Mouse (Mus musculus): ENCODE measurements at regions not wholly inside any gene's neighbourhood (a gene's known extent, or its start where the extent isn't known, plus 50 kb on each side); places are given as distances from the start of the nearest gene placed in this dataset.

- in situ Hi-C loops (cut with MboI; ENCODE audit: unreplicated experiment in 2 of 2) = no loop called here
Observed at GRCm38 (mm10) chr4:127862875-127863274, 107.9 kb downstream of the CK137956 start.

- in situ Hi-C loops (cut with MboI; ENCODE audit: unreplicated experiment in 2 of 2) = no loop called here
Observed at GRCm38 (mm10) chr4:127861319-127862117, 109.2 kb downstream of the CK137956 start.

- in situ Hi-C loops (cut with MboI; ENCODE audit: unreplicated experiment in 2 of 2) = no loop called here
Observed at GRCm38 (mm10) chr4:127860271-127860670, 110.5 kb downstream of the CK137956 start.

GRCm38 (mm10) chr4:127859505-127859904 lies 111.2 kb downstream of the CK137956 start:
- in situ Hi-C loops (cut with MboI; ENCODE audit: unreplicated experiment in 2 of 2) = no loop called here

- in situ Hi-C loops (cut with MboI; ENCODE audit: unreplicated experiment in 2 of 2) = no loop called here
Observed at GRCm38 (mm10) chr4:127858566-127858965, 112.2 kb downstream of the CK137956 start.

GRCm38 (mm10) chr4:127855836-127856235 lies 114.9 kb downstream of the CK137956 start:
- in situ Hi-C loops (cut with MboI; ENCODE audit: unreplicated experiment in 2 of 2) = no loop called here

- in situ Hi-C loops (cut with MboI; ENCODE audit: unreplicated experiment in 2 of 2) = no loop called here
Observed at GRCm38 (mm10) chr4:127854776-127855409, 115.9 kb downstream of the CK137956 start.

GRCm38 (mm10) chr4:127849306-127849705 lies 121.4 kb downstream of the CK137956 start:
- in situ Hi-C loops (cut with MboI; ENCODE audit: unreplicated experiment in 2 of 2) = no loop called here

- in situ Hi-C loops (cut with MboI; ENCODE audit: unreplicated experiment in 2 of 2) = no loop called here
Observed at GRCm38 (mm10) chr4:127846321-127846720, 124.4 kb downstream of the CK137956 start.

GRCm38 (mm10) chr4:127843421-127843820 lies 127.3 kb downstream of the CK137956 start:
- in situ Hi-C loops (cut with MboI; ENCODE audit: unreplicated experiment in 2 of 2) = no loop called here

- in situ Hi-C loops (cut with MboI; ENCODE audit: unreplicated experiment in 2 of 2) = no loop called here
Observed at GRCm38 (mm10) chr4:127833668-127834067, 137.1 kb downstream of the CK137956 start.

GRCm38 (mm10) chr4:127826988-127827387 lies 143.8 kb downstream of the CK137956 start:
- in situ Hi-C loops (cut with MboI; ENCODE audit: unreplicated experiment in 2 of 2) = no loop called here

GRCm38 (mm10) chr4:127819501-127819900 lies 151.2 kb downstream of the CK137956 start:
- in situ Hi-C loops (cut with MboI; ENCODE audit: unreplicated experiment in 2 of 2) = no loop called here

- in situ Hi-C loops (cut with MboI; ENCODE audit: unreplicated experiment in 2 of 2) = no loop called here
Observed at GRCm38 (mm10) chr4:127819009-127819408, 151.7 kb downstream of the CK137956 start.

GRCm38 (mm10) chr4:127814631-127815030 lies 156.1 kb downstream of the CK137956 start:
- in situ Hi-C loops (cut with MboI; ENCODE audit: unreplicated experiment in 2 of 2) = no loop called here

- in situ Hi-C loops (cut with MboI; ENCODE audit: unreplicated experiment in 2 of 2) = no loop called here
Observed at GRCm38 (mm10) chr4:127812047-127812545, 158.7 kb downstream of the CK137956 start.

GRCm38 (mm10) chr4:127810899-127811510 lies 159.7 kb downstream of the CK137956 start:
- in situ Hi-C loops (cut with MboI; ENCODE audit: unreplicated experiment in 2 of 2) = no loop called here

- in situ Hi-C loops (cut with MboI; ENCODE audit: unreplicated experiment in 2 of 2) = no loop called here
Observed at GRCm38 (mm10) chr4:127809006-127809405, 161.7 kb downstream of the CK137956 start.

- in situ Hi-C loops (cut with MboI; ENCODE audit: unreplicated experiment in 2 of 2) = no loop called here
Observed at GRCm38 (mm10) chr4:127789206-127789605, 181.5 kb downstream of the CK137956 start.

GRCm38 (mm10) chr4:127785786-127786185 lies 185.0 kb downstream of the CK137956 start:
- in situ Hi-C loops (cut with MboI; ENCODE audit: unreplicated experiment in 2 of 2) = no loop called here

GRCm38 (mm10) chr4:127771966-127772500 lies 198.7 kb downstream of the CK137956 start:
- in situ Hi-C loops (cut with MboI; ENCODE audit: unreplicated experiment in 2 of 2) = no loop called here

Measured in v-Abl transformed pro-B cells (cell line).